Mouse (Mus musculus) embryo, embryonic 9.5 days (tissue): ENCODE results near the gene Olfr887.

ENCODE experiments used
- DNase-seq: peaks from one replicate; pipeline ENCODE4 v3.0.0-alpha.2; 2017; ENCODE audit errors: extremely low spot score

The Olfr887 gene

GRCm38 (mm10) chr9:38083772-38084171 is at the start of gene Olfr887:
Olfr887 (plus strand) TSS chr9:38084072.
- no peak for DNase-seq

GRCm38 (mm10) chr9:38046255-38046654 is 37.6 kb upstream of the Olfr887 start, which contains the start of gene Olfr884:
Olfr884 (plus strand) TSS chr9:38046555.
- DNase-seq = no peak

GRCm38 (mm10) chr9:38061022-38061421 is 22.9 kb upstream of the Olfr887 start, which contains the start of gene Olfr885:
Olfr885 (plus strand) TSS chr9:38061322.
- no peak for DNase-seq

GRCm38 (mm10) chr9:38107828-38108227 is 24.0 kb downstream of the Olfr887 start, which contains the start of gene Olfr888:
Olfr888 (plus strand) TSS chr9:38108128.
- DNase-seq = no peak

GRCm38 (mm10) chr9:38114898-38115297 is 31.0 kb downstream of the Olfr887 start, which contains the start of gene Olfr889:
Olfr889 (plus strand) TSS chr9:38115198.
- DNase-seq = no peak
